Mouse (Mus musculus) mouse embryonic stem cell (cell line): ENCODE measurements at regions not wholly inside any gene's neighbourhood (a gene's known extent, or its start where the extent isn't known, plus 50 kb on each side); places are given as distances from the start of the nearest gene placed in this dataset.

Experiments used
- in situ Hi-C, 2 experiments: fragments of 300-500 bp; cut with MboI; formaldehyde crosslinking; loops; 1 replicate in 1 of 2; 3 replicates in 1 of 2; pipeline ENCODE4 v1.14.3; 2019 to 2020; ENCODE audit warnings: low sequenced_read_pairs in 2 of 2, low pct_unique_long_range_greater_than_20kb in 1 of 2, mixed read lengths in 1 of 2; ENCODE audit not compliant: unreplicated experiment in 1 of 2

DNA sequence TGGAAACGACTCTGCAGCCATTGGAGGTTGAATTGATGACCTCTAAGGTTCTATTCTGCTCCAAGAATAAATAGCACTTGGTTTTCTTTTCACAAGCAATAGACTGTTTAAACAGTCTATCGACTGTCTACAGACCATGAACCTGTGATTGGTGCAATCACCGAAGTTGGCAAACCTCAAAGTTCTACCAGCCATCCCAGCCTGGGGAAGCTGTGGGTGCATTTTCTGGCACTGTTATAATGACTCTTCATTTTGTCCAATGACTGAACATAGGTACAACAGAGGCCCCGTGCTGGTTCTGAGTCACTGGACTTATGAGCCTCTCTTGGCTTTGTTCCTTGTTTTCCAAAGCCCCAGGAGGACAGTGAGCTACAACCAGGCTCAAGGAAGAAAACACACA lies 178.6 kb downstream of the Kdr start:
- in situ Hi-C loops = no loop called here

GRCm38 (mm10) chr5:75793184-75793583 lies 185.1 kb downstream of the Kdr start:
- in situ Hi-C loops = no loop called here

GRCm38 (mm10) chr5:75791738-75792137 lies 186.5 kb downstream of the Kdr start:
- in situ Hi-C loops = no loop called here

DNA sequence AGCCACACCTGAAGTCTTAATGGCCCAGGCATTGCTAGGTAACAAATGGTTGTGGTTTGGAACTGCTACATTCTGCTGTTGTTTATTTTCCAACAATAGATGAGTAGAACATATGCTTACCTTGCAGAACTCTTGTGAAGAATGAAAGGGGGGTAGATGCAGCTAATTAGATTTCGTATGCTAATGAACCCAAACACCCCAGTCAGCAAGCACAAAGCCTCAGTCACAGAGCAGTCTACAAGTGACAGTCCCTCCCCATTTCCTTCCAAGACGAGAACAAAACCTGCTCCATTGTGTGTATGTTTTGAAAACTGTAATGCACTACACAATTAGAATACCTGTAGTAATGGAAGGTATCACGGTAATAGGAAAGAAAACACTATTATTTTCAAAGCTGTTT lies 190.2 kb downstream of the Kdr start:
- in situ Hi-C loops = no loop called here

DNA sequence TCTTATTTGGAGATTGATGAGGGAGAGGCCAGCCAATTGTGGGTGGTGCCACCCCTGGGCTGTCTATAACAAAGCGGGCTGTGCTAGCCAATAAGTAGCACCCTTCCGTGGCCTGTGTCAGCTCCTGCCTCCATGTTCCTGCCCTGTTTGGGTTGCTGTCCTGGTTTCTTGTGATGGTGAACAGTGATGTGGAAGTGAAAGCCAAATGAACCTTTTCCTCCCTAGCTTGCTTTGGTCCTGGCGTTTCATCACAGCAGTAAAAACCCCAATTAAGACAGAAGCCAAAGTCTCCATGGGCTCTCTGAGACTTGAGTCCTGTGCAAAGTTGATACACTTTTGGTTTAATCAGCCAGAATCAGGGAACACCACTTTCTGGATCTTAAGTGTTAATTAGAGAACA lies 192.1 kb downstream of the Kdr start:
- in situ Hi-C loops = no loop called here

GRCm38 (mm10) chr5:75784998-75785593 lies 193.2 kb downstream of the Kdr start:
- in situ Hi-C loops = no loop called here

DNA sequence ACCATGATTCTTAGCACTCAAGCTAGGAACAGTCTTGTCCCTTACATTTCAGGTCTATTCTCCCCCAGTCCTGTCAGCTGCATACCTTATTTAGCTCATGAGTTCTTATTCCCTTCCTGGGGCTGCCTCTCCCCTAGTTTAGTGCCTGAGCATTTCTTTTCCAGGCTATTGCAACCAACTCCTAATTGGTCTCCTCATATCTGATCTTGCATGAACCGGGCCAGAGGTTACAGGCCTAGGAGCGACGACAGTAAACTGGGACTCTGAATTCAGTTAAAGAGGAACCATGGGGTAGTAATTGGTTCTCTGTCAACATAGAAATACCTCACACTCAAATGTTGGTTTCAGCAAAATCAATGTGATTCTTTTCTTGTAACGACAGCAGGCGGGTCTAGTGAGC lies 195.9 kb downstream of the Kit start:
- in situ Hi-C loops = no loop called here

DNA sequence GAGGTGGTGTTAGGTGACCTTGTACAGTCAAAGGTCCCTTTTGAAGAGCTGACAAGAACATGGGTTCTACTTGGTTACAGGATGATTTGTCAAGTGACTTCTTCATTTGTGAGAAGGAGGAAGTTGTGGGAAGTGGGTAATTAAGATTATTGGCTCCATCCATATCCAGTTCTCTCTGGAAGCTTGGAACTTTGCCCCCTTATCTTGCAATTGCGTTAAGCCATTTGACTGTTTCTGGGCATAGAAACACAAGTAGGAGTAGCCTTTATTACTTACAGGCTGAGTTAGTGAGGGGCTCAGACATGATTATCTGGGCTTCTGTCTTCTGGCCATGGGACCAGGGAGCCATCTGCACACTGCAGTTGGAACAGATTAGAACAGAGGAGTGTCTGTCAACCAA lies 192.5 kb downstream of the Kit start:
- in situ Hi-C loops = no loop called here

DNA sequence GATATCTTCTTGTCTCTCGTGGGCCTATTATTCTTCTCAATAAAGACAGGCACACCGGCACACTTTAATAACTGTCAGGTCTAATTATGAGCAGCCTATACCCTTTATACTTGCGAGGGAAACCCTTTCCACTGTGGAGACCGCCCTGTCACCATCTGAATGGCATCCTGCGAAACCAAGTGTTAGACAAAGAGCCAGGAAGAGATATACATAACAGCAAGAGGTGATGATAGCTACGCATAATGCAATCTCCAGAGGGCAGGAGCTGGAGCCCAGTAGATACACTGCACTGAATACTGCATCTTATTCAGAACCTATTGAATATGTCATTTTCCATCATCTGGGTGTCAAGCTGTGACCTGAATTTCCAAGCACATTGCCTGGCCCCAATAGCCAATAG lies 187.7 kb downstream of the Kit start:
- in situ Hi-C loops = no loop called here

DNA sequence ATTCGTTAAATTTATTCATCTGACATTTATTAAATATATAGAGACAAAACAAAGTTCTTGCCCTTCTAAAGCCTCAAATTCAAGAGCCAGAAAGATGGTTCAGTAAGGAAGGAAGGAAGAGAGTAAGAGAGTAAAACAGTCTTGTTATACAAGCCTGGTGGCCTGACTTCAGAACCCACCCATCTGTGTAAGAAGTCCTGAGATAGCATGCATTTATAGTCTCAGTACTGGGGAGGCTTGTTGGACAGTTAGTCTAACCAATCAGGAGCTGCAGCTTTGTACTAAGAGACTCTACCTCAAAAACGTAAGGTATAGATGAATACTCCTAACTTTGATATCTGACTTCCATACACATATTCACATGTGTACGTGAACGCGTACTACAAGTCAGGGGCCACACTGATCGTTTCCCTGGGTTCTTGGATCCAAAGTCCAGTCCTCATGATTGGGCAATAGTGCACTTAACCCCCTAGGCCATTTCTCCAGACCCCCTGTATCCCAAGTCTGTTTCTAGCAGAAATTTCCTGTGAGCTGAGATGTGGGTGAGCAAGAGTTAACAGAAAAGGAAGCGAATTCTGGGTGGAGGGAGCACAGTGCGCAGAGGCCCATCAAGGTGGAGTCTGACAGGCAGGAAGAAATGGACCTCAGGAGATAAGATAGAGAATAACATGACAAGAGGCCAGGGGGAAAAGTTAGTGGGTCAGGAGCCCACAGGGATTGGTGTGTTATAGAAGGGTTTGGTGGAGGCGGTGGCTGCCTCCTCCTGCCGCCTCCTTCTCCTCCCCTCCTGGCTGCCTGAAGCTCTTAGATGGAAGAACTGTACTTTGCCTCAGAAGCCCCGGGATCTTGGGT lies 187.0 kb downstream of the Kit start:
- in situ Hi-C loops = no loop called here

- in situ Hi-C loops = no loop called here
Observed at GRCm38 (mm10) chr5:75756168-75756567, 181.5 kb downstream of the Kit start.

DNA sequence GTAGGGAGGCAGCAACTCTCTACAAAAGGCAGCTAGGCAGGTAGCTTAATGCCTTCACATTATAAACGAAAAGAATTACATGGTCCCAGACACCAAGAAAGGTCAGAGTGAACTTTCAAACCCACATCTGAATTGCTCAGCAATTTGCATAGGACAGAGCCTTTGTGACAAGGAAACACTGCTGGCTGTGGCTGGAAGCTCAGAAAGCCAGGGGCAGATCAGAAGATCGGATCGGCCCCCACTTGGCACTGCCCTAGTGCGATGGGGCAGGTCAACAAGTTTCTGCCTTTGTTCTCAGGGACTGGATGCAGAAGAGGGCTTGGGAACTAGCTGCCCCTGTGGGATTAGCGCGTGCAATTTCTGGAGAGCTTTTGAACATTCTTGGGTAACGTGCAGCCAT lies 179.6 kb downstream of the Kit start:
- in situ Hi-C loops = no loop called here

DNA sequence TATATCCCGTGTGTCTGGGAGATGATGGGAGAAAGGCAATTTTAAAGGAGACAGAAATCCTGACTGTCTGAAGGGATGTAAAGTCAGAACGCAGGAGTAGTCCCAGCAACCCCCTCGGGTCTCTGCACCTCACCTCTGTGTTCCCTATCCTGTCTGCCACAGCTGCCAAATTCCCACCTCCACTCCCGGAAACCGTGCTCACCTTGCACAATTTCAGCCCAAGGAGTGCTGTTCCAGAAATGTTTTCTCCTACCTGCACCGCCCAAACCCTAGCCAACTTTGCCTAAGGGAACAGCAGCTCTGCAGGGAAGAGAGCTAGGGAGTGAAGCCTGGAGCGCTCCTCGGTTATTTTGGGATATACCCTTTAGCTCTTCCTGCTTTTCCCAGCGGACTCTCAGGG lies 170.6 kb downstream of the Kit start:
- in situ Hi-C loops = loop anchor here (25.0 kb wide), 1 partner anchor 533 kb away; no protein-coding TSS in a partner anchor

DNA sequence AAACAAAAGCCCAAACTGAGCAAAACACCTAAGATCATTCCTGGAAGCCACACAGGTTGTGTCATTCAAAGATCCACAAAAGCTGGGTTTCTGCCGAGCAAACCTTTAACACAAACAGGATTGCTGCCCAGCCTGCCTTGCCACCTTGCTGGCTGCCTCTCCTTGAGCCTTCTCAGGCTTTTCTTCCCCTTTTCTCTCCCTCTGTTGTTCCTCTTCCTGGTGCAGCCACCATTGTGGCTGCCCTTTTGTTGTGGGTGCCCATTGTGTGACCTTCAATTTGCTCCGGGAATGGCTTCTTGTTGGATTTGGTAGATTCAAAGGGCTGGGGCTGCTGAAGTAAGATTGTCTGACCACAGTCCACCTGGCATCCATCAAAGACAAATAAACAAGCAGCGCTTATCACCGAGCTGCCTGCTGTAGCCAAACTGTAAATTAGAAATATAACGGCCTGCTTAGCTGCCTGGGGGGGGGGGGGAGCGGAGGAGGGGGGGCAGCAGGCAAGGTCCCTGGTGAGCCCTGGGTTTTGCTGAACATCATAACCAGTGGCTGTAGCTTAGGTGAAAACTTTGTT lies 169.8 kb downstream of the Kit start:
- in situ Hi-C loops = loop anchor here (25.0 kb wide), 1 partner anchor 532 kb away; no protein-coding TSS in a partner anchor

DNA sequence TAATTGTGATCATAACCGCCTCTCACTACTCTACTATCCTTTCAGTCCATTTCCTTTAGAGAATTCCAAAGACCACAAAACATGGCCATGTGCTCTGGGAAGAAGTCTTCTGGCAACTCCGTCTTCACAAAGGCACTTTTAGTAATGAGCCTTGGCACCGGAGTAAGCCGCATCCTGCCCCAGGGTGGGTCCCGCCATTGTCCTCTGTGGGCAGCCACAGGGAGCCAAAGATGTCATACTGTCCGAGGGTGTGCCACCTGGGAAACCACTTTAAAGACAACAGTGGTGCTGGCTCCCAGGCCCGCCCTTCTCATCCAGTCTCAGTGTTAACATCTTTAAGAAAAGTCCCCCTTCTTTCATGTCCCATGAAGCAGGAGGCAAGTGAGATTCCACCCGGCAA lies 164.6 kb downstream of the Kit start:
- in situ Hi-C loops = loop anchor here (25.0 kb wide), 1 partner anchor 527 kb away; no protein-coding TSS in a partner anchor

GRCm38 (mm10) chr5:75738445-75738844 lies 163.7 kb downstream of the Kit start:
- in situ Hi-C loops = loop anchor here (25.0 kb wide), 1 partner anchor 526 kb away; no protein-coding TSS in a partner anchor

GRCm38 (mm10) chr5:75737752-75738151 lies 163.0 kb downstream of the Kit start:
- in situ Hi-C loops = loop anchor here (25.0 kb wide), 1 partner anchor 525 kb away; no protein-coding TSS in a partner anchor

DNA sequence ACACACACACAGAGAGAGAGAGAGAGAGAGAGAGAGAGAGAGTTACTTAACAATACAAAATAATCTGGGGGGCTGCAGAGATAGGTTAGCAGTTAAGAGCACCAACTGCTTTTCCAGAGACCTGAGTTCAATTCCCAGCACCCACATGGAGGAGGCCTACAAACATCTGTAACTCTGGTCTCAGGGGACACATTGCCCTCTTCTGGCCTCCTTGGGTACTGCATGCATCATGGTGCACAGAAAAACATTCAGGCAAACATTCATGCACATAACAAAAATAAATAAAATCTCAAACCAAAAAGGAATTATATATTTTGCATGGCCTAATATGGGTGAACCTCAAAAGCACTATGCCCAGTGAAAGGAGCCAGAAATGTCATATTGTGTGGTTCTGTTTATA lies 161.6 kb downstream of the Kit start:
- in situ Hi-C loops = loop anchor here (25.0 kb wide), 1 partner anchor 524 kb away; no protein-coding TSS in a partner anchor

GRCm38 (mm10) chr5:75734508-75734907 lies 159.8 kb downstream of the Kit start:
- in situ Hi-C loops = loop anchor here (25.0 kb wide), 1 partner anchor 522 kb away; no protein-coding TSS in a partner anchor
